Mouse (Mus musculus) CH12.LX (cell line): ENCODE measurements around the gene Socs5. TPM values are rescaled to one million over a fixed set of nuclear protein-coding genes. Genes with fewer than 3 reads are reported as not detected.

Experiments used
- DNase-seq: peaks from one replicate; pipeline ENCODE4 v3.0.0-alpha.2; 2013; ENCODE audit errors: extremely low read depth
- H3K27ac ChIP-seq: 2 replicates; pipeline ENCODE4 v1.5.1; 2012; ENCODE audit warnings: low read depth, mild to moderate bottlenecking, control low read depth, moderate library complexity; ENCODE audit not compliant: insufficient read depth
- H3K27me3 ChIP-seq: replicated peaks from 2 replicates; pipeline ENCODE3; 2012; ENCODE audit warnings: inconsistent platforms
- H3K36me3 ChIP-seq, 2 experiments: replicated peaks in 1 of 2; 2 replicates each; pipeline versions ENCODE3 to v1.6.1; 2012; ENCODE audit warnings: inconsistent platforms in 1 of 2, low read length in 1 of 2, mild to moderate bottlenecking in 1 of 2, mixed read lengths in 1 of 2, moderate library complexity in 1 of 2; ENCODE audit not compliant: control insufficient read depth in 1 of 2, insufficient read depth in 1 of 2
- H3K4me1 ChIP-seq, 2 experiments: 2 replicates each; pipeline ENCODE4 v1.6.1; 2012; ENCODE audit warnings: inconsistent platforms in 1 of 2, moderate library complexity in 1 of 2; ENCODE audit not compliant: insufficient read depth in 2 of 2, control insufficient read depth in 1 of 2
- H3K4me2 ChIP-seq: 2 replicates; pipeline ENCODE4 v1.6.1; 2012; ENCODE audit warnings: low read depth, mild to moderate bottlenecking, control low read depth; ENCODE audit not compliant: poor library complexity, insufficient read depth, severe bottlenecking
- H3K4me3 ChIP-seq, 3 experiments: fragments of 150-350 bp in 1 of 3; sonication (generic) in 1 of 3; replicated peaks in 1 of 3; 2 replicates each; pipeline versions ENCODE3 to v1.5.1; 2011 to 2012; ENCODE audit warnings: low read depth in 2 of 3, low read length in 2 of 3, mild to moderate bottlenecking in 2 of 3, moderate library complexity in 2 of 3, control low read depth in 1 of 3, improper control_type of control experiment in 1 of 3, inconsistent platforms in 1 of 3, mixed read lengths in 1 of 3; ENCODE audit not compliant: poor library complexity in 1 of 3
- H3K79me2 ChIP-seq: replicated peaks from 2 replicates; pipeline ENCODE4 v1.6.1; 2012; ENCODE audit warnings: mild to moderate bottlenecking, moderate library complexity; ENCODE audit not compliant: control insufficient read depth, poor library complexity, insufficient read depth, severe bottlenecking; ENCODE audit errors: extremely low read depth
- H3K9ac ChIP-seq: 2 replicates; pipeline ENCODE4 v1.6.1; 2012; ENCODE audit warnings: low read depth, mild to moderate bottlenecking, control low read depth, moderate library complexity; ENCODE audit not compliant: insufficient read depth
- H3K9me3 ChIP-seq: replicated peaks from 2 replicates; pipeline ENCODE3; 2012; ENCODE audit warnings: low read length, inconsistent platforms, mixed read lengths
- CHD1 ChIP-seq: IDR thresholded peaks from 2 replicates; pipeline ENCODE4 v1.6.1; 2012; ENCODE audit warnings: low read depth, low read length, improper control_type of control experiment, inconsistent platforms
- E2F4 ChIP-seq: IDR thresholded peaks from 2 replicates; pipeline ENCODE4 v1.6.1; 2011; ENCODE audit warnings: low read depth, low read length, improper control_type of control experiment; ENCODE audit not compliant: insufficient replicate concordance
- ELF1 ChIP-seq: IDR thresholded peaks from 2 replicates; pipeline ENCODE4 v1.6.1; 2014; ENCODE audit warnings: low read depth, mild to moderate bottlenecking, inconsistent platforms, low read length, improper control_type of control experiment
- EP300 ChIP-seq: IDR thresholded peaks from 2 replicates; pipeline ENCODE4 v1.6.1; 2011; ENCODE audit warnings: low read length, improper control_type of control experiment
- GABPA ChIP-seq: IDR thresholded peaks from 2 replicates; pipeline ENCODE4 v1.6.1; 2012; ENCODE audit warnings: low read depth, low read length, improper control_type of control experiment, inconsistent platforms; ENCODE audit not compliant: insufficient replicate concordance
- JUN ChIP-seq: IDR thresholded peaks from 2 replicates; pipeline ENCODE4 v1.6.1; 2011; ENCODE audit warnings: low read depth, mild to moderate bottlenecking, low read length, improper control_type of control experiment, moderate library complexity; ENCODE audit not compliant: insufficient read depth
- MAFK ChIP-seq: IDR thresholded peaks from 2 replicates; pipeline ENCODE4 v1.6.1; 2011; ENCODE audit warnings: low read length, improper control_type of control experiment; ENCODE audit not compliant: insufficient replicate concordance
- MAZ ChIP-seq: IDR thresholded peaks from 2 replicates; pipeline ENCODE4 v1.6.1; 2012; ENCODE audit warnings: low read depth, mild to moderate bottlenecking, inconsistent platforms, low read length, improper control_type of control experiment, moderate library complexity
- MEF2A ChIP-seq: IDR thresholded peaks from 2 replicates; pipeline ENCODE4 v1.6.1; 2014; ENCODE audit warnings: low read depth, mild to moderate bottlenecking, inconsistent platforms, low read length, improper control_type of control experiment, borderline replicate concordance
- MXI1 ChIP-seq: IDR thresholded peaks from 2 replicates; pipeline ENCODE4 v1.6.1; 2011; ENCODE audit warnings: mild to moderate bottlenecking, low read depth, low read length, improper control_type of control experiment
- MYC ChIP-seq: IDR thresholded peaks from 2 replicates; pipeline ENCODE4 v1.6.1; 2011; ENCODE audit warnings: low read depth, mild to moderate bottlenecking, improper control_type of control experiment, low read length
- NELFE ChIP-seq: IDR thresholded peaks from 2 replicates; pipeline ENCODE4 v1.6.1; 2011; ENCODE audit warnings: low read depth, low read length, improper control_type of control experiment
- PAX5 ChIP-seq: IDR thresholded peaks from 2 replicates; pipeline ENCODE4 v1.6.1; 2012; ENCODE audit warnings: low read length, inconsistent platforms, mixed read lengths
- POLR2AphosphoS2 ChIP-seq: IDR thresholded peaks from 2 replicates; pipeline ENCODE4 v1.6.1; 2011; ENCODE audit warnings: low read depth, low read length, improper control_type of control experiment
- SMC3 ChIP-seq: IDR thresholded peaks from 2 replicates; pipeline ENCODE4 v1.6.1; 2011; ENCODE audit warnings: low read depth, low read length, improper control_type of control experiment
- UBTF ChIP-seq: IDR thresholded peaks from 2 replicates; pipeline ENCODE4 v1.6.1; 2012; ENCODE audit warnings: low read depth, mild to moderate bottlenecking, inconsistent platforms, low read length, improper control_type of control experiment, moderate library complexity
- USF1 ChIP-seq: IDR thresholded peaks from 2 replicates; pipeline ENCODE4 v1.6.1; 2014; ENCODE audit warnings: low read depth, mild to moderate bottlenecking, inconsistent platforms, low read length, improper control_type of control experiment
- USF2 ChIP-seq: conservative IDR thresholded peaks from 2 replicates; pipeline ENCODE4 v1.6.1; 2011; ENCODE audit warnings: low read depth, low read length, improper control_type of control experiment
- ZC3H11A ChIP-seq: IDR thresholded peaks from 2 replicates; pipeline ENCODE4 v1.6.1; 2012; ENCODE audit warnings: low read depth, mild to moderate bottlenecking, inconsistent platforms, low read length, improper control_type of control experiment
- ZKSCAN1 ChIP-seq: IDR thresholded peaks from 2 replicates; pipeline ENCODE4 v1.6.1; 2012; ENCODE audit warnings: low read depth, inconsistent platforms, low read length, improper control_type of control experiment, borderline replicate concordance
- dilution Hi-C: fragments of 300-500 bp; cut with MboI; formaldehyde crosslinking; loops from 2 replicates; pipeline ENCODE4 v1.14.3; 2020; ENCODE audit warnings: low sequenced_read_pairs; ENCODE audit not compliant: extremely low pct_unique_long_range_greater_than_20kb, extremely low pct_ligation_motif_present
- in situ Hi-C: fragments of 300-500 bp; cut with MboI; formaldehyde crosslinking; loops from 3 replicates; pipeline ENCODE4 v1.14.3; 2019; ENCODE audit warnings: low sequenced_read_pairs, low pct_ligation_motif_present, low pct_unique_long_range_greater_than_20kb, mixed read lengths
- polyA plus RNA-seq: library from polyadenylated mRNA; unstranded; fragments of >175 nt; gene quantifications from 2 replicates; pipeline ENCODE4 v1.2.1, GENCODE M21; 2012; ENCODE audit warnings: low read depth; ENCODE audit not compliant: insufficient read length
- total RNA-seq, 2 experiments: library from RNA; depleted of rRNA; stranded (reverse); fragments of 300-350 nt in 1 of 2; fragments of >200 nt in 1 of 2; gene quantifications; 2 replicates each; pipeline ENCODE4 v1.2.3; 2012 to 2014

Gene Socs5
- total and polyA plus RNA-seq, 3 experiments = 0.52 to 0.85 (median 0.80) TPM

- dilution Hi-C loops = no loop called here
- TF ChIP-seq MXI1 = no peak
- TF ChIP-seq NELFE = no peak
- TF ChIP-seq ZC3H11A = no peak
- no peak for TF ChIP-seq E2F4
- no peak for TF ChIP-seq UBTF
- no peak for TF ChIP-seq ZKSCAN1
- no peak for TF ChIP-seq POLR2AphosphoS2
- no peak for TF ChIP-seq USF1
- no peak for TF ChIP-seq MEF2A
- TF ChIP-seq CHD1 = no peak
- no peak for TF ChIP-seq PAX5
- TF ChIP-seq GABPA = no peak
- no peak for TF ChIP-seq USF2
- no peak for TF ChIP-seq JUN
- TF ChIP-seq EP300 = no peak
- TF ChIP-seq ELF1 = no peak
- TF ChIP-seq MAZ = no peak
- Histone ChIP-seq H3K27me3 (no peaks in the 10 kb centered on the region), H3K9me3 (peaks cover 9% of the 10 kb centered on the region), H3K27ac (no peak overlapping the region), H3K9ac (no peak overlapping the region), H3K4me2 (no peak overlapping the region), H3K79me2 (no peaks in the 10 kb centered on the region), H3K4me1 (peaks cover 0 to 10% of the 10 kb centered on the region in 2 experiments; a peak in 2 of 4 replicates), H3K4me3 (no peak overlapping the region), H3K36me3 (no peaks in the 10 kb centered on the region)
- in situ Hi-C loops = no loop called here
- DNase-seq = no peak
Observed at GRCm38 (mm10) chr17:87185461-87186066, 78.1 kb downstream of the Socs5 start.

GRCm38 (mm10) chr17:87187005-87187404 lies 79.5 kb downstream of the Socs5 start:
- dilution Hi-C loops = no loop called here
- TF ChIP-seq MXI1 (no peak), PAX5 (no peak), MYC (no peak), SMC3 (no peak), MAFK (no peak)
- H3K79me2 ChIP-seq = no peaks in the 10 kb centered on the region
- in situ Hi-C loops = no loop called here
- no peak overlapping the region for H3K9ac ChIP-seq
- no peaks in the 10 kb centered on the region for H3K36me3 ChIP-seq
- no peaks in the 10 kb centered on the region for H3K27me3 ChIP-seq
- H3K27ac ChIP-seq = no peak overlapping the region
- H3K4me1 ChIP-seq = peaks cover 0 to 2% of the 10 kb centered on the region in 2 experiments; a peak in 2 of 4 replicates
- no peak for DNase-seq
- H3K4me2 ChIP-seq = no peak overlapping the region
- H3K9me3 ChIP-seq = peaks cover 12% of the 10 kb centered on the region
- no peak overlapping the region for H3K4me3 ChIP-seq

Other genes with a start within 250 kb of the Socs5 start
- gene Tmem247, start 190.3 kb upstream of the Socs5 start, total RNA-seq (2012; rRNA removed) = not detected in 2 replicates
- not detected in 2 replicates for gene Tmem247, start 190.3 kb upstream of the Socs5 start, total RNA-seq (2014; rRNA removed)
- gene Tmem247, start 190.3 kb upstream of the Socs5 start, polyA plus RNA-seq = not detected in 2 replicates
- gene Atp6v1e2, start 159.8 kb upstream of the Socs5 start, total RNA-seq (2012; rRNA removed) = not detected in 2 replicates
- gene Atp6v1e2, start 159.8 kb upstream of the Socs5 start, total RNA-seq (2014; rRNA removed) = not detected in 2 replicates
- not detected in 2 replicates for gene Atp6v1e2, start 159.8 kb upstream of the Socs5 start, polyA plus RNA-seq
- gene Rhoq, start 144.6 kb upstream of the Socs5 start, total RNA-seq (2012; rRNA removed) = 10.7 and 18.8 TPM in 2 replicates
- 23.2 and 23.9 TPM in 2 replicates for gene Rhoq, start 144.6 kb upstream of the Socs5 start, total RNA-seq (2014; rRNA removed)
- gene Rhoq, start 144.6 kb upstream of the Socs5 start, polyA plus RNA-seq = 22.5 and 24.4 TPM in 2 replicates
- 33.6 and 38.3 TPM in 2 replicates for gene Pigf, start 82.3 kb upstream of the Socs5 start, total RNA-seq (2012; rRNA removed)
- 70.8 and 73.0 TPM in 2 replicates for gene Pigf, start 82.3 kb upstream of the Socs5 start, total RNA-seq (2014; rRNA removed)
- 34.4 and 37.6 TPM in 2 replicates for gene Pigf, start 82.3 kb upstream of the Socs5 start, polyA plus RNA-seq
- gene Cript, start 82.1 kb upstream of the Socs5 start, total RNA-seq (2012; rRNA removed) = 18.4 and 20.4 TPM in 2 replicates
- 43.1 and 47.7 TPM in 2 replicates for gene Cript, start 82.1 kb upstream of the Socs5 start, total RNA-seq (2014; rRNA removed)
- 31.4 and 34.8 TPM in 2 replicates for gene Cript, start 82.1 kb upstream of the Socs5 start, polyA plus RNA-seq
- 39.1 and 42.5 TPM in 2 replicates for gene Mcfd2, start 158.3 kb downstream of the Socs5 start, total RNA-seq (2012; rRNA removed)
- 39.1 and 41.9 TPM in 2 replicates for gene Mcfd2, start 158.3 kb downstream of the Socs5 start, total RNA-seq (2014; rRNA removed)
- gene Mcfd2, start 158.3 kb downstream of the Socs5 start, polyA plus RNA-seq = 24.7 and 26.0 TPM in 2 replicates
- gene Ttc7, start 175.2 kb downstream of the Socs5 start, total RNA-seq (2012; rRNA removed) = 11.2 and 12.8 TPM in 2 replicates
- 5.8 and 6.2 TPM in 2 replicates for gene Ttc7, start 175.2 kb downstream of the Socs5 start, total RNA-seq (2014; rRNA removed)
- gene Ttc7, start 175.2 kb downstream of the Socs5 start, polyA plus RNA-seq = 16.0 and 16.4 TPM in 2 replicates